Mouse (Mus musculus): ENCODE measurements around the gene Olfr603.
"Not testable (repeated sequence)": the region's sequence is repeated elsewhere in the genome, so short reads cannot be mapped to it uniquely, and the experiment has no call there.

The Olfr603 gene

GRCm38 (mm10) chr7:103386077-103386476 lies at the start of gene Olfr603:
Gene Olfr603, minus strand, starts transcription at chr7:103386177.
- no peak for DNase-seq

DNA sequence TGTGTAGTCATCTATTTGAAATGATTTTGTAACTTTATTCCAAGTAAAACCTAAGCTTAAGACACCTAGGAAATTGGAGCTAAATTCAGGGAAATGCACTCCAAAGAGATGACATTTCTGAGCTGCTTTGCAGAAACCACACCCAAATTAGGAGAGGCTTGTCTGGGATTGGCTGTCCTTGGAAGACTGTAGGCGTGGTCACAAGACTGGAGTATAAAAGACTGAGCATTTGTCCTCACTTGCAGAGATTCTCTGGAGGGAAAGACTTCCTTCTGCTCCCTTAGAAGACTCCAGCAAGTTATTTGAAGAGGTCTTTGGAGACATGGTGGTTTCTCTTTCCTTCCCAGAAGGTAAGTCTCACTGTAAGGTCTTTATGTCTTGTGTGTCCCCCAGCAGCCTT lies 28.8 kb upstream of the Olfr603 start, which contains the start of gene Usp17lc:
Usp17lc (plus strand) TSS at position 301 of the 400 bp plus-strand sequence.
- DNase-seq = not testable (repeated sequence)

- not testable (repeated sequence) for DNase-seq
Measured at GRCm38 (mm10) chr7:103406521-103407055, 20.6 kb upstream of the Olfr603 start.

DNA sequence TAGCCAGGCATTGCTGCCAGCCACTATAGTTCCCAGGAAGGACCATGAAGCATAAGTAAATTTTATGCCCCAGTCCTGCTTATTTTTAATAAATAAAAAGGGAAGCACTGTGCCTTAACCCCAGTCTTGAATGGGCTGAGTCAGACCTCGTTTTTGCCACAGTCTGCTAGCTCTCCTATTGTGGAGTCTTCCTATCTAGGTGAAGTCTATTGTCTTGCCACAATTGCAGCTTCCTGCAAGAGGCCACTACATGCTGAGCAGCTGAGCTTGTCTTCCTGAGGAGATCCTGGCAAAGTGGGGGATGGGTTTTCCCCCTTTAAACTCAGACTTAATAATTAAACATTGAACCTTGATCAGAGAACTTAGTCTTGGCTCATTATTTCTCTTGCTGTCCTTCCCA lies 13.0 kb upstream of the Olfr603 start:
- no peak for DNase-seq

DNA sequence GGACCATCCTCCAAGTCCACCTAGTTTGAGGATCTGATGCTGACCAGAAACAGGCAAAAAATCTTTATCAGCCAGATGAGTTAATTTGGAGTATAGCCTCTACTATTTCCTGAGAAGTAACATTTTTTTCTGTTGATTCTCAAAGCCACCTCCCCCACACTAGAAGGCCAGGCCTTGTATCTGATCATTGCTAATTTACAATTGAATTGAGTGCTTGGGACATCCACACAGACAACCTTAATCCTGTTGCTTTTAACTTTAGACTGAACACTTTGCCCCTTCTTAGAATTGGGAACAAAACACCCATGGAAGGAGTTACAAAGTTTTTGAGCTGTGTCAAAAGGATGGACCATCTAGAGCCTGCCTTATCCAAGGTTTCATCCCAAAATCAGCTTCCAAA lies 11.8 kb upstream of the Olfr603 start:
- DNase-seq = no peak

GRCm38 (mm10) chr7:103362555-103362954 lies 23.4 kb downstream of the Olfr603 start, which contains the start of gene Olfr601:
Gene Olfr601, minus strand, starts transcription at chr7:103362655.
- DNase-seq = no peak

- DNase-seq = no peak
Measured at GRCm38 (mm10) chr7:103349569-103349968, 36.4 kb downstream of the Olfr603 start, which contains the start of gene Olfr600. Gene Olfr600, minus strand, starts transcription at chr7:103349669.

- DNase-seq = no peak
Measured at GRCm38 (mm10) chr7:103335617-103336016, 50.4 kb downstream of the Olfr603 start, which contains the start of gene Olfr599. Gene Olfr599, plus strand, starts transcription at chr7:103335917.
